Mouse (Mus musculus) neural tube, embryonic 15.5 days (tissue): ENCODE data around the gene Zkscan14. TPM values are rescaled to one million over a fixed set of nuclear protein-coding genes. Genes with fewer than 3 reads are reported as not detected.

Experiments
- ATAC-seq: fragments of 200-750 bp; cut with Nextera tagmentation; 2 replicates; pipeline ENCODE4 v1.8.0; 2017; ENCODE audit warnings: mild to moderate bottlenecking, moderate TSS enrichment, moderate library complexity; ENCODE audit not compliant: low FRiP score
- H3K27ac ChIP-seq: fragments of 300-500 bp; sonication (generic); replicated peaks from 2 replicates; pipeline ENCODE4 v1.5.1; 2015; ENCODE audit warnings: mild to moderate bottlenecking, inconsistent platforms
- H3K27me3 ChIP-seq: fragments of 300-500 bp; sonication (generic); replicated peaks from 2 replicates; pipeline ENCODE4 v1.6.1; 2015; ENCODE audit warnings: inconsistent platforms
- H3K36me3 ChIP-seq: fragments of 300-500 bp; sonication (generic); 2 replicates; pipeline ENCODE4 v1.6.1; 2015; ENCODE audit warnings: inconsistent platforms
- H3K4me1 ChIP-seq: fragments of 300-500 bp; sonication (generic); 2 replicates; pipeline ENCODE4 v1.6.1; 2015; ENCODE audit warnings: inconsistent platforms
- H3K4me2 ChIP-seq: fragments of 300-500 bp; sonication (generic); 2 replicates; pipeline ENCODE4 v1.6.1; 2015; ENCODE audit warnings: inconsistent platforms, mild to moderate bottlenecking, moderate library complexity
- H3K4me3 ChIP-seq: fragments of 300-500 bp; sonication (generic); replicated peaks from 2 replicates; pipeline ENCODE4 v1.5.1; 2015; ENCODE audit warnings: mild to moderate bottlenecking, inconsistent platforms
- H3K9ac ChIP-seq: fragments of 300-500 bp; sonication (generic); replicated peaks from 2 replicates; pipeline ENCODE4 v1.6.1; 2015; ENCODE audit warnings: mild to moderate bottlenecking, inconsistent platforms
- H3K9me3 ChIP-seq: fragments of 300-500 bp; sonication (generic); replicated peaks from 2 replicates; pipeline ENCODE4 v1.6.1; 2016; ENCODE audit warnings: inconsistent platforms
- WGBS: fragments of 180-500 bp; shearing (Covaris S2); methylation state at CpG from one replicate; pipeline ENCODE4 v1.1.7; 2015; ENCODE audit warnings: mixed read lengths; 5-methylcytosine and 5-hydroxymethylcytosine counted together
- polyA plus RNA-seq: library from polyadenylated mRNA; unstranded; fragments of >200 nt; fragmentation: Nextera tagmentation; extraction: Ambion mirVana; gene quantifications from 2 replicates; pipeline ENCODE4 v1.2.1, GENCODE M21; 2015

The Zkscan14 gene
- polyA plus RNA-seq, 1 experiment from 2014 or later, result 12.8 TPM

DNA sequence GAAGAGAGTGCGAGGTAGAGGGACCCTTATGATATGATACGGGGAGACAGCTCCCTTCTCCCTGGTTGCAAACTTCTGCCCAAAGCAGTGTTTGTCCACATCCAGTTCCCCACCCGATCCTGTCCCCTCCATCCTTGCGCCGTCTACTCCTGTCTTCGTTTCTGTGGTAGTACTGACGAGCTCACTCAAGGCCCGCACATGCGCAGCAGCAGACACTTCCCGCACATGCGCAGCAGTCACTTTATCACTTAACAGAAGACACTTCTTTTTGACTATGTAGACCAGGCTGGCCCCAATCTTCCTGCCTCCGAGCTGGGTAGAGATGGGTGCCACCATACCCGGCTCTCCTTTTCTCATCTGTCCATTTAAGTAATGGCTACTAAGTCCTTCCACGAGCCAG is 40.3 kb downstream of the Zkscan14 start:
- no peaks in the 10 kb centered on the region for H3K27me3 ChIP-seq
- 95% methylated on average over 14 of the region's 14 CpGs for WGBS
- peaks cover 74% of the 10 kb centered on the region for H3K36me3 ChIP-seq
- H3K4me3 ChIP-seq, result no peak overlapping the region
- H3K9ac ChIP-seq, result no peak overlapping the region
- H3K4me2 ChIP-seq, result no peak overlapping the region
- no peaks in the 10 kb centered on the region for H3K9me3 ChIP-seq
- no peak overlapping the region for H3K27ac ChIP-seq
- ATAC-seq, result no peak
- peaks cover 25% of the 10 kb centered on the region for H3K4me1 ChIP-seq

DNA sequence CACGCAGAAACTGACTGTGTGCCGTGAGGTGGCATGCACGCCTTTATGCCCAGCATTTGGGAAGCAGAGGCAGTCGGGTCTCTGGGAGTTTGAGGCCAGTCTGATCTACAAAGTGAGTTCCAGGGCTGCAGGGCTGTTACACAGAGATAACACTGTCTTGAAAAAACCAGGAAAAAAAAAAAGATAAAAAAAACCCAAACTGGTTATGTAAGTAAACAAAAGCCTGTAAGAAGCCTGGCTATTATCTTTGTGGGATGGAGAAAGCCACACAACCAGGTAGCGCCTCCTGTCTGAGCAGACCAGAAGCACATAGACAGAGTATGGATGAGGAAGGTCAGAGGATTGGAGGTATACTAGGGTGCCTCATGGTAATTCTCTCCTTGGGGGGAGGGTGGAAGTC is 49.0 kb downstream of the Zkscan14 start:
- H3K4me2 ChIP-seq, result no peak overlapping the region
- no peak for ATAC-seq
- no peaks in the 10 kb centered on the region for H3K4me1 ChIP-seq
- peaks cover 88% of the 10 kb centered on the region for H3K36me3 ChIP-seq
- no peaks in the 10 kb centered on the region for H3K27me3 ChIP-seq
- 96% methylated on average over 5 of the region's 5 CpGs for WGBS
- H3K27ac ChIP-seq, result no peak overlapping the region
- H3K4me3 ChIP-seq, result no peak overlapping the region
- H3K9me3 ChIP-seq, result no peaks in the 10 kb centered on the region
- no peak overlapping the region for H3K9ac ChIP-seq

- WGBS, result 93% methylated on average over 6 of the region's 6 CpGs
- H3K9ac ChIP-seq, result no peak overlapping the region
These were observed 52.4 kb downstream of the Zkscan14 start for GRCm38 (mm10) chr5:145149294-145149693.

DNA sequence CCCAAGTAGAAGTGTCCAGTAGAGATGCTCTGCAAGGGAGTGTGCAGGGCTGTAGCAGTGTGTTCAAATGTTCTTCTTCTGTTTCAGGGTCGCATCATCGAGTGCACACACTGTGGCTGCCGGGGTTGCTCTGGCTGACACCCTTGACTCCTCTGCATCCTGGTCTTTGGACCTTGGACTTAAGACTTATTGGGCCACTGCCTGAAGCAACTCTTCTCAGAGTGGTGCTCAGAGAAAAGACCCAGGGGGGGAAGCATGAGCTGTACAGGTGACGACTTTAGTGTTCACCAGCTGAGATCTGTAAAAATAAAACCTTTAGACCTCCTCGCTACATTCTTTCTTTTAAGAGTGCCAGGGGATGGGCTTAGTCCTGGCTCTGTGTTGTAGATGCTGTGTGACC is 53.9 kb downstream of the Zkscan14 start:
- ATAC-seq, result no peak
- Histone ChIP-seq H3K9me3 (no peaks in the 10 kb centered on the region), H3K36me3 (peaks cover 98% of the 10 kb centered on the region), H3K27me3 (no peaks in the 10 kb centered on the region), H3K4me2 (no peak overlapping the region), H3K27ac (no peak overlapping the region), H3K4me1 (no peaks in the 10 kb centered on the region), H3K9ac (no peak overlapping the region), H3K4me3 (no peak overlapping the region)
- 88% methylated on average over 5 of the region's 5 CpGs for whole genome bisulfite sequencing

More at GRCm38 (mm10) chr5:145149294-145149693, 52.4 kb downstream of the Zkscan14 start:
- H3K4me2 ChIP-seq, result no peak overlapping the region
- H3K27ac ChIP-seq, result no peak overlapping the region
- no peak for ATAC-seq
- no peaks in the 10 kb centered on the region for H3K4me1 ChIP-seq
- H3K36me3 ChIP-seq, result peaks cover 98% of the 10 kb centered on the region
- H3K9me3 ChIP-seq, result no peaks in the 10 kb centered on the region
- no peaks in the 10 kb centered on the region for H3K27me3 ChIP-seq
- H3K4me3 ChIP-seq, result no peak overlapping the region

Other genes starting within 250 kb of the Zkscan14 start
- gene Smurf1, start 236.0 kb downstream of the Zkscan14 start, polyA plus RNA-seq, result 22.4 and 23.7 TPM in 2 replicates
- not detected in 2 replicates for gene Gm4871, start 169.1 kb downstream of the Zkscan14 start, polyA plus RNA-seq
- gene 1700018F24Rik, start 158.9 kb downstream of the Zkscan14 start, polyA plus RNA-seq, result not detected in 2 replicates
- 218 and 232 TPM in 2 replicates for gene Arpc1a, start 118.0 kb downstream of the Zkscan14 start, polyA plus RNA-seq
- not detected in 2 replicates for gene Kpna7, start 117.8 kb downstream of the Zkscan14 start, polyA plus RNA-seq
- gene Arpc1b, start 87.7 kb downstream of the Zkscan14 start, polyA plus RNA-seq, result 82.4 and 204 TPM in 2 replicates
- gene Pdap1, start 61.6 kb downstream of the Zkscan14 start, polyA plus RNA-seq, result 97.0 and 115 TPM in 2 replicates
- 183 and 184 TPM in 2 replicates for gene Bud31, start 61.5 kb downstream of the Zkscan14 start, polyA plus RNA-seq
- gene Ptcd1, start 34.8 kb downstream of the Zkscan14 start, polyA plus RNA-seq, result 18.8 and 21.2 TPM in 2 replicates
- gene Cpsf4, start 34.7 kb downstream of the Zkscan14 start, polyA plus RNA-seq, result 49.7 and 50.3 TPM in 2 replicates
- gene Atp5j2, start 9.8 kb downstream of the Zkscan14 start, polyA plus RNA-seq, result 724 and 793 TPM in 2 replicates
- 12.5 and 12.9 TPM in 2 replicates for gene Zkscan5, start 2.7 kb upstream of the Zkscan14 start, polyA plus RNA-seq
- gene Zfp655, start 29.8 kb upstream of the Zkscan14 start, polyA plus RNA-seq, result 28.1 and 29.8 TPM in 2 replicates
- 0.55 and 0.57 TPM in 2 replicates for gene Zscan25, start 78.6 kb upstream of the Zkscan14 start, polyA plus RNA-seq
- not detected in 2 replicates for gene Cyp3a57, start 143.4 kb upstream of the Zkscan14 start, polyA plus RNA-seq